Mouse (Mus musculus) liver, postnatal 0 days (tissue): ENCODE data around the gene Mthfd1l.

Experiments
- CTCF ChIP-seq: sonication (generic); IDR thresholded peaks from 2 replicates; pipeline ENCODE4 v1.5.1; 2016; ENCODE audit warnings: antibody characterized with exemption, low read depth
- EP300 ChIP-seq: IDR thresholded peaks from 2 replicates; pipeline ENCODE4 v1.6.1; 2016; ENCODE audit warnings: antibody characterized with exemption, low read depth, mild to moderate bottlenecking

DNA sequence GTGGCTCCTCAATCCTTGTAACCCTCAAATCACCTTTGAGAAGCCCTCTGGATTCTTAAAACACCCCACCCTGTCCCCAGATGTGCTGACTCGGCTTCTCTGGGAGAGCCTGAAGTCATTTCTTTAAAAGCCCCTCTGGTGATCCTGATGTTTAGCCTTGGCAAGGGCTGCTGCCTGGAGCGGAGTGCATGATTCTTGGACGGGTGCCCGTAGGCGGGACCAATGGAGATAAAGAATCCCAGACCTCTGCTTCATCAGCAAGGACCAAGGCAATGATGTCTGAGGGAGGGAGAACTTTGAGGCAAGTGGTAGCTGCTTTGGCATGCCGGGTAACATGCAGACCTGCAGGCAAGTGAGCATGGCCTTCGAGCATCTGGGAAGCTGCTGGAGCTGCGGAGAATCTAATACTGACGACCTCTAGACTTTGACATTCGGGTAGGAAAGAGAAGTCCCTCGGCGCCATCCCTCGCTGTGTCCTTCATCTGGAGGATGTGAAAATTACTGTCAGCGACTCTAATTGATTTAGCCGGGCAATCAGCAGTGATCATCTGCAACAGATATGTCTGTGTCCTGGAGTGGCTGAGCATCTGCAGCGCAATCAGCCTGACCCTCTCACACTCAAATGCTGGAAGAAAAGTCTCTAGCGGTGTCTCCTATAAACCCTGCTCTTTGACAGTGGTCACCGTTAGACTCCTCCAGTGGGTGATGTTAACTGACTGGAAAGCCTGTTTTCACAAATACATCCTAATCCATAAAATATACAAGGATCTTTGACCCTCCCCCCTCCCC is 215.9 kb downstream of the Mthfd1l start:
- TF ChIP-seq EP300 (no peak), CTCF (no peak)
